Mouse (Mus musculus) liver, embryonic 11.5 days (tissue): ENCODE data around the gene Ddx55. TPM values are rescaled to one million over a fixed set of nuclear protein-coding genes. Genes with fewer than 3 reads are reported as not detected.

Experiments
- ATAC-seq: fragments of 200-750 bp; cut with Nextera tagmentation; replicated peaks from 2 replicates; pipeline ENCODE4 v1.8.0; 2017; ENCODE audit warnings: moderate number of reproducible peaks, mild to moderate bottlenecking, moderate TSS enrichment, moderate library complexity; ENCODE audit not compliant: low FRiP score
- DNase-seq: peaks from one replicate; pipeline ENCODE4 v3.0.0-alpha.2; 2017; ENCODE audit warnings: low spot score
- H3K27ac ChIP-seq: fragments of 300-500 bp; sonication (generic); 2 replicates; pipeline ENCODE4 v1.5.1; 2014; ENCODE audit warnings: mild to moderate bottlenecking, low read depth, low read length, control low read depth
- H3K27me3 ChIP-seq: fragments of 300-500 bp; sonication (generic); replicated peaks from 2 replicates; pipeline ENCODE4 v1.6.1; 2014; ENCODE audit warnings: low read length, mixed read lengths; ENCODE audit not compliant: control insufficient read depth, insufficient read depth
- H3K36me3 ChIP-seq: fragments of 300-500 bp; sonication (generic); 2 replicates; pipeline ENCODE4 v1.6.1; 2014; ENCODE audit warnings: mild to moderate bottlenecking, low read length, moderate library complexity, mixed read lengths; ENCODE audit not compliant: control insufficient read depth, insufficient read depth
- H3K4me1 ChIP-seq: fragments of 300-500 bp; sonication (generic); replicated peaks from 2 replicates; pipeline ENCODE4 v1.6.1; 2014; ENCODE audit warnings: low read length, mixed read lengths; ENCODE audit not compliant: control insufficient read depth, insufficient read depth
- H3K4me2 ChIP-seq: fragments of 300-500 bp; sonication (generic); 2 replicates; pipeline ENCODE4 v1.6.1; 2014; ENCODE audit warnings: mild to moderate bottlenecking, control low read depth, moderate library complexity
- H3K4me3 ChIP-seq: fragments of 300-500 bp; sonication (generic); 2 replicates; pipeline ENCODE4 v1.5.1; 2014; ENCODE audit warnings: low read depth, low read length, control low read depth
- H3K9ac ChIP-seq: fragments of 300-500 bp; sonication (generic); 2 replicates; pipeline ENCODE4 v1.6.1; 2014; ENCODE audit warnings: low read depth, low read length, control low read depth
- H3K9me3 ChIP-seq: fragments of 300-500 bp; sonication (generic); 2 replicates; pipeline ENCODE4 v1.6.1; 2016; ENCODE audit warnings: low read length, inconsistent platforms, mixed read lengths; ENCODE audit not compliant: control insufficient read depth
- WGBS: fragments of 180-500 bp; shearing (Covaris S2); extraction: QIAGEN DNeasy Blood & Tissue Kit; methylation state at CpG from one replicate; pipeline ENCODE4 v1.1.7; 2014; 5-methylcytosine and 5-hydroxymethylcytosine counted together
- polyA plus RNA-seq: library from polyadenylated mRNA; unstranded; fragments of >200 nt; fragmentation: Nextera tagmentation; extraction: Ambion mirVana; gene quantifications from 2 replicates; pipeline ENCODE4 v1.2.1, GENCODE M21; 2014

Ddx55 gene
- polyA plus RNA-seq, result 18.9 and 19.6 TPM in 2 replicates

- Histone ChIP-seq H3K4me2 (peak within 1 kb of the TSS; percentile 87), H3K4me3 (peak within 1 kb of the TSS; percentile 95), H3K9me3 (no peaks in the 10 kb centered on the region), H3K4me1 (peaks cover 11% of the 10 kb centered on the region), H3K9ac (peak within 1 kb of the TSS; percentile 89), H3K27ac (peak within 1 kb of the TSS; percentile 78), H3K27me3 (no peaks in the 10 kb centered on the region), H3K36me3 (peaks cover 22% of the 10 kb centered on the region)
- under 1% methylated on average over 66 of the region's 66 CpGs for WGBS
- DNase-seq (peak; percentile 92), ATAC-seq (peak; percentile 88)
Observed at GRCm38 (mm10) chr5:124552558-124553307, at the start of gene Ddx55. Gene Ddx55, plus strand, starts transcription at chr5:124552864.

DNA sequence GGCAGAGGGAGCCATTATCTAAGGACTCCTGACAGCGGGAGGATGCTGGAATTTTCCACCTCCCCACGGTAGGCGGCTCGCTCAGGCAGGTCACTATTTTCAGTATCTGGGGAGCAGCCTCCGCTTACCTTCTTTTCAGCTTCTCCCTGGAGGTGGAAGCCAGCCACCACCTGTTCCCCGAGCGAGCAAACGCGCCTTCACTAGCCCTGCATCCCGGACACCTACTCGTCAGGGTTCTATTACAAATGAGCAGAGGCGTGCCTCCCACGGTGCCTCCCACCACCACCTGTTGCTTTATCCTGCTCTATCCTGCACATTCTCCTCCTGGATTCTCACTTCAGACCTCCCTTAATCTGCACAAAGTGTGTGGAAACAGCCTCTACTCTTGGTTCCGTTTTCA is 48.9 kb upstream of the Ddx55 start:
- H3K4me2 ChIP-seq, result no peak overlapping the region
- no peaks in the 10 kb centered on the region for H3K9me3 ChIP-seq
- peaks cover 5% of the 10 kb centered on the region for H3K36me3 ChIP-seq
- no peak overlapping the region for H3K9ac ChIP-seq
- peaks cover 7% of the 10 kb centered on the region for H3K4me1 ChIP-seq
- no peak for ATAC-seq
- no peak overlapping the region for H3K4me3 ChIP-seq
- no peak overlapping the region for H3K27ac ChIP-seq
- 60% methylated on average over 14 of the region's 14 CpGs for WGBS
- no peaks in the 10 kb centered on the region for H3K27me3 ChIP-seq
- DNase-seq, result no peak

- H3K4me3 ChIP-seq, result no peak overlapping the region
- peaks cover 7% of the 10 kb centered on the region; the same call in 1 of the 2 replicates for H3K36me3 ChIP-seq
- H3K27ac ChIP-seq, result no peak overlapping the region
- DNase-seq (no peak), ATAC-seq (no peak)
- H3K9ac ChIP-seq, result no peak overlapping the region
- no peak overlapping the region for H3K4me2 ChIP-seq
- no peaks in the 10 kb centered on the region for H3K27me3 ChIP-seq
- H3K4me1 ChIP-seq, result no peaks in the 10 kb centered on the region
- WGBS, result 90% methylated on average over 4 of the region's 4 CpGs
- no peaks in the 10 kb centered on the region for H3K9me3 ChIP-seq
Observed at GRCm38 (mm10) chr5:124505235-124505634, 47.4 kb upstream of the Ddx55 start.

DNA sequence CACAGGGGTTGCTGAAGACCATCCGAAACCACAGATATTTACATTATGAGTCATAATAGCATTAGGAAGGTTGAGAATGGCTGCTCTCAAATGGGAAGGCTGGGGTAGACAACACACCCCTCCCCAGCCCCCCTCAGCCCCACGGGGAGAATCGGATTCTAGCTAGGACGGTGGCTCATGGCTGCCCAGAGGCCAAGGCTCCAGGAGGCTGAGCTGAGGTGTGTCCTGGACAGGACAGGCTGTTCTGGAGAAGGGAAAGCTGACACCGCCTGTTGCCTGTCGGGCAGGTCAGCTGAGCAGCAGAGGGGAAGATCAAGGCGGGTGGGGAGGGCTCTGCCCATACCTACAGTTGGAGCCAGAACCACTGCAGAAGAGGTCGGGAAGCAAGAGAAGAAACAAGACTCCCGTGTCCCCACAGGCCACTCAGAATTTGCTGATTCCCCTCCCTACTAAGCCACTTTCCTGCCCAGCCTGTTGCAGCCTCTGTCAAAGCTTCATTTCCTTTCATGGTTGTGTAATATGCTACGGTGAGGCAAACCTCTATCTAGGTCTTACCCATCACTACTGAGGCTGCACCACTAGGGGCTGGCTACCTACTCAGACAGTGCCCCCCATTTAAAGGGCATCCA is 45.8 kb upstream of the Ddx55 start:
- H3K4me2 ChIP-seq, result no peak overlapping the region
- ATAC-seq (no peak), DNase-seq (no peak)
- no peak overlapping the region for H3K4me3 ChIP-seq
- no peak overlapping the region for H3K9ac ChIP-seq
- H3K36me3 ChIP-seq, result 0 out of 2 replicates have a peak, but pooled peaks cover 2% of the 10 kb centered on the region
- 50% methylated on average over 10 of the region's 10 CpGs for WGBS
- no peaks in the 10 kb centered on the region for H3K9me3 ChIP-seq
- no peaks in the 10 kb centered on the region for H3K27me3 ChIP-seq
- H3K4me1 ChIP-seq, result no peaks in the 10 kb centered on the region
- no peak overlapping the region for H3K27ac ChIP-seq

GRCm38 (mm10) chr5:124509200-124509599 is 43.5 kb upstream of the Ddx55 start:
- Histone ChIP-seq H3K36me3 (peaks cover 5% of the 10 kb centered on the region), H3K9me3 (no peaks in the 10 kb centered on the region), H3K4me1 (no peaks in the 10 kb centered on the region), H3K9ac (no peak overlapping the region), H3K27ac (no peak overlapping the region), H3K4me2 (no peak overlapping the region), H3K4me3 (no peak overlapping the region), H3K27me3 (no peaks in the 10 kb centered on the region)
- no peak for DNase-seq
- WGBS, result 85% methylated on average over 6 of the region's 6 CpGs
- ATAC-seq, result no peak

- Histone ChIP-seq H3K27ac (no peak overlapping the region), H3K4me1 (no peaks in the 10 kb centered on the region), H3K9me3 (no peaks in the 10 kb centered on the region), H3K9ac (no peak overlapping the region), H3K4me2 (no peak overlapping the region), H3K36me3 (peaks cover 6% of the 10 kb centered on the region), H3K4me3 (no peak overlapping the region), H3K27me3 (no peaks in the 10 kb centered on the region)
- 64% methylated on average over 12 of the region's 12 CpGs for WGBS
- ATAC-seq, result no peak
- DNase-seq, result no peak
Observed at GRCm38 (mm10) chr5:124509742-124510237, 42.9 kb upstream of the Ddx55 start.

DNA sequence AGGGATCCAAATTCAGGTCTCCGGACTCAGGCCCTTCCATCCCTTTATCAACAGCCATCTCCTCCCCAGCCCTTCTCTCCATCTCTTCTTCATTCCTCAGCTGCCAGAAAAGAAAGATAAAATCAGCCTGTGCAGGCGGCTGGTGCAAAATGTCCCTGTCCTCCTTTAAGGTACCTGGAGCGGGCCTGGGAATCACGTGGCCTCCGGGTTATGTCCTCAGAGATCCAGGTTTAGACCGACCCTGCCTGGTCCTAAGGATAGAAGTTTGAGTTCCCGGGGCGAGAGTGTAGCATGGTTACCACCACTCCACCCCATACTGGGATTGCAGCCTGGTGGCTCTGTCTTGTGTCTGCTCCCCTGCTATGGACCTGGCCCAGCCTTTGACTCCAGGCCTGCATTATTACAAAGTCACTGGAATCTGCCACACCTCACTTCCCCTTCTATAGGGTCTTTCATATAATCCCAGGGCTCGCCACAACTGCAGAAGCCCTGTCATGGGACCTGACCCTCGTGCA is 42.1 kb upstream of the Ddx55 start:
- H3K36me3 ChIP-seq, result peaks cover 6% of the 10 kb centered on the region
- H3K4me1 ChIP-seq, result no peaks in the 10 kb centered on the region
- H3K27ac ChIP-seq, result no peak overlapping the region
- H3K9ac ChIP-seq, result no peak overlapping the region
- DNase-seq (no peak), ATAC-seq (no peak)
- no peak overlapping the region for H3K4me3 ChIP-seq
- WGBS, result 84% methylated on average over 10 of the region's 10 CpGs
- H3K9me3 ChIP-seq, result no peaks in the 10 kb centered on the region
- no peak overlapping the region for H3K4me2 ChIP-seq
- H3K27me3 ChIP-seq, result no peaks in the 10 kb centered on the region

DNA sequence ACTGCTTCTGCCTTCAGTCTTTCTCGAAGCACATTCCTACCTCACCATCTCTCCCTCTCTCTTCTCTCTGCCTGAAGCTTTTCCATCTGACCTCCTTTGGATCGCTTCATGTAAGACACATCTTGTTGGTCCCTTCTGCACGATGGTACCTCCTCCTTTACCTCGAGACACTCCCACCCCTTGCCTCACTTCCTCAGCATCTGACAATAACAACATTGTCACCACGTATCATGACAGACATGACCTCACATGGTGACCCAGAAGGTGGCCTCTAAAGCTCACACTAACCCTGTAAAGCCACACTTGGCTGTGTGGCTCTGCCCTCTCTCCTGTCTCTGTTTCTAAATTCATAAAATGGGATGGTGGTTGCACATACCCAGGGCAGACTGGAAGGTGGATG is 36.9 kb upstream of the Ddx55 start:
- Histone ChIP-seq H3K4me3 (no peak overlapping the region), H3K27ac (no peak overlapping the region), H3K36me3 (peaks cover 4% of the 10 kb centered on the region), H3K9ac (no peak overlapping the region), H3K9me3 (no peaks in the 10 kb centered on the region), H3K4me1 (no peaks in the 10 kb centered on the region), H3K27me3 (no peaks in the 10 kb centered on the region), H3K4me2 (no peak overlapping the region)
- 74% methylated on average over 5 of the region's 5 CpGs for WGBS
- ATAC-seq (no peak), DNase-seq (no peak)
